Mouse (Mus musculus): ENCODE measurements around the gene Arsb. TPM values are rescaled to one million over a fixed set of nuclear protein-coding genes. Genes with fewer than 3 reads are reported as not detected.
A peak's percentile ranks its signal among the peaks of the same experiment; 100 is the strongest.

Arsb gene
- polyA plus RNA-seq, 1 experiment from 2014 or later = 11.2 TPM

DNA sequence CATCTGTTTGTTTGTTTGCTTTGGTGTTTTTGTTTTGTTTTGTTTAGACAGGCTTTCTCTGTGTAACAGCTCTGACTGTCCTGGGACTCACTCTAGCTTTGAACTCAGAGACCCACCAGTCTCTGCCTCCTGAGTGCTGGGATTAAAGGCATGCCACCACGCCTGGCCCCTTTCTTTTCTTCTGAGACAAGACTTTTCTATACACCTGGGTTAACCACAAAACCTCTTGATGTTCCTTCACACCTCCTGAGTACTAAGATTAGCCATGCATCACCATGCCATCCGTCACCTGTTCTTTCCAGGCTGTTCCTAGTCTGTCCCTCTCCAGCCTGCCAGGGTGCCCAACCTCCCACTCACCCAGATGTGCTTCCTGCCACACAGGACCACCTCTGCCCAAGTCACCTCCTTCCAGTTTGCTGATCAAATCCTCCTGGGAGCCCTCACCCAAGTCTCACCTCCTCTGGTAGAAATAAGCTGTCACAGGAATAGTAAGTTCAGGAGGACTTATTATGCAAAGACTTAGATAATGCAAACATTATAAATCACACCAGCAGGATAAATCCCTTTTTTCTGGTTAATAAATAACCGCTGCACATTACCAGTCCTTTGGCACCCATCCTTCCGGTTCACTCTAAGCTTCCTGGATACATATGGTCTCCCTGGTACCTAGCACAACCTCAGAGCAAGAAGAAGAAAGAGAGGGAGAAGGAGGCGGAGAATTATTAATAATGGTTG is 150.6 kb downstream of the Arsb start:
- Histone ChIP-seq H3K36me3 (ENCODE audit: control insufficient read depth, insufficient read depth, low read length) (no peaks in the 10 kb centered on the region), H3K9ac (ENCODE audit: low read depth, low read length) (0 out of 2 replicates have a peak overlapping the region, but pooled peaks have one; percentile 38), H3K4me2 (ENCODE audit: low read depth, low read length) (peak overlapping the region; percentile 37), H3K4me3 (ENCODE audit: low read length) (peak overlapping the region; percentile 17; the same call in 1 of the 2 replicates), H3K9me3 (ENCODE audit: control insufficient read depth, low read length) (no peaks in the 10 kb centered on the region), H3K27me3 (replicated peaks; ENCODE audit: control insufficient read depth, insufficient read depth, low read length) (no peaks in the 10 kb centered on the region), H3K4me1 (ENCODE audit: control insufficient read depth, insufficient read depth, low read length) (peaks cover 27% of the 10 kb centered on the region), H3K27ac (ENCODE audit: low read length) (peak overlapping the region; percentile 52; the same call in 1 of the 2 replicates)
- ATAC-seq = peak; percentile 72
- 65% methylated on average over 5 of the region's 5 CpGs for WGBS

DNA sequence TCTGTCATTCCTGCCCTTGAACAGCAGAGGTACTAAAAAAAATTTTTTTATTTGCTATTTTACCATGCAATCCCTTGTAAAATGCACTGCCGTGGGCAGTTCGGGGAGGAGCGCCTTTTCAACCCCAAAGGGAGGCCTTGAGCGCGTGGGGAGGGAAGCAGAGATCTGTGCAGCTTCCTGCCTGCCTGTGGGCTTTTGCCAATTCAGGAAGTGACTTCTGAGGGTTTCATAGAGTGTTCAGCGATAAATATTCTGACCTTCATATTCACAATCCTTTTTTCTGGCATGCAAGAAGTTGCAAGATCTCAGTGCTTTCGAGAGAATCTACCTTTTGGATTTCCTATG is 151.1 kb downstream of the Arsb start:
- Histone ChIP-seq H3K4me1 (ENCODE audit: control insufficient read depth, insufficient read depth, low read length) (peaks cover 27% of the 10 kb centered on the region), H3K27ac (ENCODE audit: low read length) (peak overlapping the region; percentile 52), H3K9ac (ENCODE audit: low read depth, low read length) (peak overlapping the region; percentile 38; the same call in 1 of the 2 replicates), H3K4me3 (ENCODE audit: low read length) (peak overlapping the region; percentile 17; the same call in 1 of the 2 replicates), H3K36me3 (ENCODE audit: control insufficient read depth, insufficient read depth, low read length) (no peaks in the 10 kb centered on the region), H3K9me3 (ENCODE audit: control insufficient read depth, low read length) (no peaks in the 10 kb centered on the region), H3K27me3 (replicated peaks; ENCODE audit: control insufficient read depth, insufficient read depth, low read length) (no peaks in the 10 kb centered on the region), H3K4me2 (ENCODE audit: low read depth, low read length) (peak overlapping the region; percentile 37)
- ATAC-seq = peak; percentile 37; the same call in 1 of the 2 replicates
- 41% methylated on average over 7 of the region's 7 CpGs for WGBS

DNA sequence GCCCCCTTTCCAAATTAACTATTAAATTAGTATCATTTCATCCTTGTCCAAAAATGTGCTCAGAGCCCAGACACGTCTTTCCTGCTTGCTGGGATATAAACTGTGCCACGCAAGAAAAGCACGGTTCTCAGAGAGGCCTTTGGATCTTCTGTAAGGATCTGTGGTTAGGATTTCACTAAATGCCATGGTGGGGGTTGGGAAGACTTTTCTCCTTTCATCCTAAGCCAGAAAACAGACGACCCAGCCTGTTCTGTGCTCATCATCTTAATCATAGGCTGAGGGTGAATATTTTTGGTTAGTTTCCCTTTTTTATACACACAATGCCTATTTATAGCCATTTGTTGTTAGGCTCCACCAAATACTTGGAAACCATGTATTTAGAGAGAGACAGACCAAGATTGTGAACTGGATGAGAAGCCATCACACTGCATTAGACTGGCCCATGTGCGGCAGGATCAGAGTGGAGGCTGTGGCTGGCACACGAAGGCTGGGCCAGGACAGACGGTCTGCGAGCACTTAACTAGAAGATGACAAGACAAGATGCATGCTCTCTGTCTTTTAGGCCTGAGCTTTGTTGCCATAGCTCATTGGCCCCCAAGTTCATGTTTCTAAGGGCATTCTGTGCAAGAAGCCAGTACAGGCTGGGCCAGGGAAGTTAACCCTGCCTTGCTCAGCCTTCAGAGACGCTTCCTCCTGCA is 153.5 kb downstream of the Arsb start:
- H3K27ac ChIP-seq (ENCODE audit: low read length) = no peak overlapping the region
- H3K27me3 ChIP-seq (replicated peaks; ENCODE audit: control insufficient read depth, insufficient read depth, low read length) = no peaks in the 10 kb centered on the region
- peaks cover 27% of the 10 kb centered on the region for H3K4me1 ChIP-seq (ENCODE audit: control insufficient read depth, insufficient read depth, low read length)
- H3K9ac ChIP-seq (ENCODE audit: low read depth, low read length) = no peak overlapping the region
- no peaks in the 10 kb centered on the region for H3K9me3 ChIP-seq (ENCODE audit: control insufficient read depth, low read length)
- H3K4me3 ChIP-seq (ENCODE audit: low read length) = no peak overlapping the region
- no peak overlapping the region for H3K4me2 ChIP-seq (ENCODE audit: low read depth, low read length)
- ATAC-seq = no peak
- 76% methylated on average over 9 of the region's 9 CpGs for WGBS
- H3K36me3 ChIP-seq (ENCODE audit: control insufficient read depth, insufficient read depth, low read length) = no peaks in the 10 kb centered on the region

DNA sequence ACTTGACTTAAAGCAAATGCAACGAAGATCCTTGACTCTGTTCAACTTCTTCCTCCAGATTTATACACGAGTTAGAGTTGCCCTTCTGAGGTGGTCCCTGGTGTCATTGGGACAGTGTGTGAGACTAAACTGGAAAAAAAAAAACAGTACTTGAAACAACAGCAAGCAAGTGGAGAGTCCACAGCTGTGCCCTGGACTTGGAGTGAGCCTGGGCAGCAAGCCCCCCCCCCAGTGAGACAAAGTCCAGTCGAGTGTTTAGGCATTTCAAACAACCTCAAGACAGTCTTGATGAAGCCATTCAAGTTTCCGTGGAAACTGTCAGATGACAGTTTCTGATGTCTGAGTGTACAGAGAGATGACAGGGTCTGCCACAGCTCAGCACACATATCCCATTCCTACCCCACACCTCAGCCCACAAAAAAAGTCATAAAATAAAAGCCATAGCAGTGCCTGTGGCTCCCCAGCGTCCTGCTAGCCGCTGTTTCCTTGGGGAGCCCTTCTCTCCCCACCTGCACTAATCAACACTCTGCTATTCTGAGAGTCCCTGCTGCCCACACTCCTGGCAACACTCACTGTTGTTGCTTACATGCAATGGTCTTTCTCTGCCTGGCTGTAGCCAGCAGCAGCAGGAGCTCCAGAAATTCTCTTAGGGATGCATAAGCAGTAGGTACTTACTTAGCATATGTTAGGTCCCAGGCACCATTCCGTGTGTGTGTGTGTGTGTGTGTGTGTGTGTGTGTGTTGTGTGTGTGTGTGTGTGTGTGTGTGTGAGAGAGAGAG is 159.3 kb downstream of the Arsb start:
- no peak overlapping the region for H3K9ac ChIP-seq (ENCODE audit: low read depth, low read length)
- no peak overlapping the region for H3K4me2 ChIP-seq (ENCODE audit: low read depth, low read length)
- H3K4me3 ChIP-seq (ENCODE audit: low read length) = no peak overlapping the region
- H3K4me1 ChIP-seq (ENCODE audit: control insufficient read depth, insufficient read depth, low read length) = no peaks in the 10 kb centered on the region
- no peaks in the 10 kb centered on the region for H3K27me3 ChIP-seq (replicated peaks; ENCODE audit: control insufficient read depth, insufficient read depth, low read length)
- H3K9me3 ChIP-seq (ENCODE audit: control insufficient read depth, low read length) = no peaks in the 10 kb centered on the region
- WGBS = 44% methylated on average over 7 of the region's 7 CpGs
- no peak for ATAC-seq
- H3K27ac ChIP-seq (ENCODE audit: low read length) = no peak overlapping the region
- H3K36me3 ChIP-seq (ENCODE audit: control insufficient read depth, insufficient read depth, low read length) = no peaks in the 10 kb centered on the region

DNA sequence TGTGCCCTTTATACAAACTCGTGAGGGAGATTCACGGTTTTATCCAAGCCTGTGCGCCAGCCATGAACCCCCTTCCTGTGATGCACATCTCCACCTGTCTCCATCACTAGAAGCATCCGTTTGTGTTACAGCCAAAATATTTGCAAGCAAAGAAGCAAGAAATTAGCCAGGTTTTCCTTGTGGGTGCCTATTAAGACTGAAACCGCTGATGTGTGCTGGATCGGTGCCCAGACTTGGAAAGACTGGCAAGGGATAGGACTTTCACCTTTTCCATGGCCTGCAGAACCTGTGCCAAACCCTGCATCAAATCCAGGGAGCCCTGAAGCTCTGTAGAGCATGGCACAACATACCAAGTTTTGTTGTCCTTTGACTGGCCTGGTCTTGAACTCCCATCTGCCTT is 165.0 kb downstream of the Arsb start:
- Histone ChIP-seq H3K4me2 (ENCODE audit: low read depth, low read length) (no peak overlapping the region), H3K9ac (ENCODE audit: low read depth, low read length) (no peak overlapping the region), H3K4me3 (ENCODE audit: low read length) (no peak overlapping the region), H3K27me3 (replicated peaks; ENCODE audit: control insufficient read depth, insufficient read depth, low read length) (no peaks in the 10 kb centered on the region), H3K36me3 (ENCODE audit: control insufficient read depth, insufficient read depth, low read length) (no peaks in the 10 kb centered on the region), H3K4me1 (ENCODE audit: control insufficient read depth, insufficient read depth, low read length) (peaks cover 12% of the 10 kb centered on the region), H3K9me3 (ENCODE audit: control insufficient read depth, low read length) (no peaks in the 10 kb centered on the region), H3K27ac (ENCODE audit: low read length) (no peak overlapping the region)
- ATAC-seq = no peak
- WGBS = 71% methylated on average over 6 of the region's 6 CpGs

DNA sequence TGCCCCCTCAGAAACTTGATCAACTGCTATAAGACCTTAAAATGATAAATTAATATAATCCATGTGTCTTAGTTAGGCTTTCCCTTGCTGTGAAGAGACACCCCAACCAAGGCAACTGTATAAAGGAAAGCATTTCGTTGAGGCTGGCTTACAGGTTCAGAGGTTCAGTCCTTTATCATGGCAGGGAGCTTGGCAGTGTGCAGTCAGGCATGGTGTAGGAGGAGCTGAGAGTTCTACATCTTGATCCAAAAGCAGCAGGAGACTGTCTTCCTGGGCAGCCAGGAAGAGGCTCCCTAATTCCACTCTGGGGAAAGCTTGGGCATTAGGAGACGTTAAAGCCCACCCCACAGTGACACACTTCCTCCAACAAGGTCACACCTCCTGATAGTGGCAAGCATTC is 166.7 kb downstream of the Arsb start:
- H3K4me1 ChIP-seq (ENCODE audit: control insufficient read depth, insufficient read depth, low read length) = peaks cover 15% of the 10 kb centered on the region
- no peak for ATAC-seq
- H3K9ac ChIP-seq (ENCODE audit: low read depth, low read length) = no peak overlapping the region
- 58% methylated on average over 2 of the region's 2 CpGs for WGBS
- H3K27ac ChIP-seq (ENCODE audit: low read length) = no peak overlapping the region
- H3K4me3 ChIP-seq (ENCODE audit: low read length) = no peak overlapping the region
- H3K4me2 ChIP-seq (ENCODE audit: low read depth, low read length) = no peak overlapping the region
- H3K27me3 ChIP-seq (replicated peaks; ENCODE audit: control insufficient read depth, insufficient read depth, low read length) = no peaks in the 10 kb centered on the region
- H3K9me3 ChIP-seq (ENCODE audit: control insufficient read depth, low read length) = no peaks in the 10 kb centered on the region
- no peaks in the 10 kb centered on the region for H3K36me3 ChIP-seq (ENCODE audit: control insufficient read depth, insufficient read depth, low read length)

DNA sequence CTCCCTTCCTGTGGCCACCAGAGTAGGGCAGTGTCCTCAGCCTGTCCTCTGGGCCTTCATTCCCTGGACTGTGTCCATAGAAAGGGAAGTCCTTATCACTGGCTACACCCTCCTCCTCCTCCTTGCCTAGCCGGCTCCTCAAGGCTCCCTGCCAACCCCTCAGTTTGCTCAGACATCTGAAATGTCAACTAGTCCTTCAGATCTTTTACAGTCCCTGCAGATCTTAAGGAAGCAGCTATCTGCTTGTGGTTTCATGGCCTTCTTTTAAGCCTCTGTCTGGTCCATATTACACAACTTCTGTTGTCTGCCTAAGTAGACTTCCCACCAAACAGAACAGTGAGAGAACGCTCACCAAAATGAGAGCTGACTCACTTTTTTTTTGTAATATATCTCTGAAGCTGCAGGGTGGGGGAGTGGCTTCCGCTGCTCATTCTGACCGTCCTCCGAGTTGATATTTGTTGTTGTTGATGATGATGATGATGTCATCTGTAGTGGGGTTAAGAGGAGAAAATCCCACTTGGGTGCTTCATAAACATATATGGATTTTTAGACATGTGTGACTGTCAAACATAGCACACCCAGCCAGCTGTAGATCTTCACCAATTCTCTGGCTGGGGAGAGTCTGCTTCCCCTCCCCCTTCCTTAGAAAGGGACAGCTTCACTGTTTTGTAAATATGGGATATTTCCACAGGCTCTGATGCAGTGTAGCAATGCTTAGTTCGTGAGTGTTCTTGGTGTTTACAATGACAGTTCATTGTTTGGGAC is 168.1 kb downstream of the Arsb start:
- H3K27ac ChIP-seq (ENCODE audit: low read length) = peak overlapping the region; percentile 62
- H3K36me3 ChIP-seq (ENCODE audit: control insufficient read depth, insufficient read depth, low read length) = no peaks in the 10 kb centered on the region
- 0 out of 2 replicates have a peak overlapping the region, but pooled peaks have one; percentile 32 for H3K9ac ChIP-seq (ENCODE audit: low read depth, low read length)
- WGBS = 39% methylated on average over 6 of the region's 6 CpGs
- H3K4me1 ChIP-seq (ENCODE audit: control insufficient read depth, insufficient read depth, low read length) = peaks cover 15% of the 10 kb centered on the region
- no peak overlapping the region for H3K4me3 ChIP-seq (ENCODE audit: low read length)
- peak; percentile 79 for ATAC-seq
- no peaks in the 10 kb centered on the region for H3K27me3 ChIP-seq (replicated peaks; ENCODE audit: control insufficient read depth, insufficient read depth, low read length)
- no peak overlapping the region for H3K4me2 ChIP-seq (ENCODE audit: low read depth, low read length)
- H3K9me3 ChIP-seq (ENCODE audit: control insufficient read depth, low read length) = no peaks in the 10 kb centered on the region

DNA sequence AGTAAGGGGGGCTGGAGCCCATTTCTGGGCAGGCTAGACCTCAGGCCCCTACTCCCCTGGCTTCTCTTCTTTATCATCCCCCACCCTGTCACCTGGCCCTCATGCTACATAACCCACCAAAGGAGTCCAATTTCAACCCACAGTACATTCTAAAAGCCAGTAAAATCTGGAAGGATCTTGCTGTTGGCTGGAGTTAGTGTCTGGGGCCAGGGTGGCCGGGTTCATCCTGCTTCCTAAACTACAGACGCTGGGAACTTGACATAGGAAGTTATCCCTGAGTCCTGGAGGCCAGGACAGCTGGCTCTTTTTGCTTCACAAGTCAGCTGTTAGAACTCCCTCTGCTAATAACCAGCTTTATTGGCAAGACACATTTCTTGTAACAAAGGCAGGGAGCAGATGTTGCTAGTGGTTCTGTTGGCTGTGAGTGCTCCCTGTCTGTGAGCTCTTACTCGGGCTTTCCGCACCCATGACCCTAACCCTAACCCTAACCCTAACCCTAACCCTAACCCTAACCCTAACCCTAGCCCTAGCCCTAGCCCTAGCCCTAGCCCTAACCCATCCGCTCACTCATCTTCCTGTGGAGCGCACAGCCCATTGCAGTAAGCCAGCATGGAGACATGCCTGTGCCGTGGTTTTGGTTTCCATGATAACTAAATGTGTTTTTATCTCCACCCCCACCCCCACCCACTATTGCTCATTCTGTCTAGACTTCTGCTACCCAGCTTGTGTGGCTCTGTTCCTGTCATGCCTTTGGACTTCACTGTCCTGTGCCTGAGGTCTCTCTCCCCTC is 169.5 kb downstream of the Arsb start:
- Histone ChIP-seq H3K9ac (ENCODE audit: low read depth, low read length) (no peak overlapping the region), H3K36me3 (ENCODE audit: control insufficient read depth, insufficient read depth, low read length) (no peaks in the 10 kb centered on the region), H3K4me1 (ENCODE audit: control insufficient read depth, insufficient read depth, low read length) (peaks cover 15% of the 10 kb centered on the region), H3K27ac (ENCODE audit: low read length) (peak overlapping the region; percentile 62), H3K4me2 (ENCODE audit: low read depth, low read length) (no peak overlapping the region), H3K9me3 (ENCODE audit: control insufficient read depth, low read length) (no peaks in the 10 kb centered on the region), H3K27me3 (replicated peaks; ENCODE audit: control insufficient read depth, insufficient read depth, low read length) (no peaks in the 10 kb centered on the region), H3K4me3 (ENCODE audit: low read length) (no peak overlapping the region)
- 68% methylated on average over 7 of the region's 7 CpGs for WGBS
- ATAC-seq = peak; percentile 27

All from intestine, embryonic 16.5 days (tissue).